Mouse (Mus musculus): ENCODE results near the gene Gm45618.

Gene Gm45618

GRCm38 (mm10) chr7:142070458-142071211, 49.9 kb downstream of the Gm45618 start:
- peak; percentile 51 for DNase-seq (ENCODE audit: low read depth)
